Mouse (Mus musculus) neutrophil, adult 5-6 weeks (primary cell): ENCODE data around the gene Smtnl1. TPM values are rescaled to one million over a fixed set of nuclear protein-coding genes. Genes with fewer than 3 reads are reported as not detected.
"Not testable (repeated sequence)": the region's sequence is repeated elsewhere in the genome, so short reads cannot be mapped to it uniquely, and the experiment has no call there.

ENCODE experiments used
- ATAC-seq: fragments of 151-379, 151-347 bp; 2 replicates; pipeline ENCODE4 v1.8.0; 2017; ENCODE audit warnings: mild to moderate bottlenecking, moderate TSS enrichment; ENCODE audit not compliant: insufficient number of reproducible peaks, poor library complexity, low FRiP score, severe bottlenecking; ENCODE audit errors: extremely low read depth
- total RNA-seq: library from RNA; stranded (forward); fragments of 200-1000 nt; gene quantifications from 2 replicates; pipeline ENCODE4 v1.2.3, GENCODE M21; 2017

The Smtnl1 gene
- total RNA-seq, 1 experiment from 2014 or later, result not detected

- peak; percentile 23; the same call in 1 of the 2 replicates for ATAC-seq
Measured at GRCm38 (mm10) chr2:84838993-84839980, 16.8 kb upstream of the Smtnl1 start.

GRCm38 (mm10) chr2:84838593-84838949 lies 16.1 kb upstream of the Smtnl1 start, which contains the start of gene Slc43a1:
Gene Slc43a1, plus strand, starts transcription at chr2:84838850.
- no peak for ATAC-seq

DNA sequence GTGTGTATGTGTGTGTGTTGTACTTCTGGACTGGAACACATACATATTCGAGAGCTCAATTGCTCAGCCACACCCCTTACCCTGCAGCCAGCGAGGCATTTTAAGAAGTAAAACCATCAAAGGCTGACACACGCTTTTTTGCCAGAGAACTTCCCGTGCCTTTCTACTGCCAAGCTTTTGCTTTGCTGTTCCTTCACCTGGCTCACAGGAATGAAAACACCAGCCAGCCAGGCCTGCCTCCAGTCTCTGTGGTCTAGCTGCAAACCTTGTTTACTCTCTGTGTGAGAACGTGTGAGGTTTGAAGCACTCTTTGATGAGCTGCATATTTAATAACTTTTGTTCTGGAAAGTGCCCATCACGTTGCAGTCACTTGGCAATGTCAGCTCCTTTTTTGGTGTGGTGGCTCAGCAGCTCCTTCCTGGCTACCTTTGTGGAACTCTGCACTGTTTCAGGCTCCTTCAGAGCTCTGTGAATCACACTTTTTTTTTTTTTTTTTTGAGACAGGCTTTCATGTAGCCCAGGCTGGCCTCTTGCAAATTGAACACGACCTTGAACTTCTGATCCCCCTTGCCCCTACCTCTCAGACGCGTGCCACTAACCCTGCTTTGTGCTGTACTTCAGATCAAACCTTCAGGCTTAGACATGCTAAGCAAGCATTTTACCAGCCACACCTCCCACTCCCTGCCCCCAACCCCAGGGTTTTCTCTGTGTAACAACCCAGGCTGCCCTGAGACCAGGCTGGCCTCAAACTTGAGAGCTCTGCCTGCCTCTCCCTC lies 15.6 kb upstream of the Smtnl1 start:
- no peak for ATAC-seq

DNA sequence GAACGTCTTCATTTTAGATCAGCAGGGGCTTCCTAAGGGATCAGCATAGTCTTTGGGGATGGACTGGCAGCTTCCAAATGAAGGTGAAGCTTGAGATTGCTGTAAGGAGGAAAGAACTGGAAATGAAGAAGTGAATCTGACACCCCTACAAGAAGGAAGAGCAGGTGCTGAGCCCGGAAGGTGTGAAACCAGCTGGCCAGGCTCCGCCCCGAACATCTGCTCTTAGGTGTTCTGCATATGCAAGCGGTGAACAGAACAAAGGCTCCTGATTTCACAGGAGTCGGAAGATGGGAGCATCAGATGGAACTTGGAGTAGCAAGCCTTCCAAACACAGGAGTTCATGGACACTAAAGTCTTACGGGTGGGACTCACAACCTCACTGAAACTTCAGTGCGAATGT lies 14.7 kb upstream of the Smtnl1 start:
- ATAC-seq, result peak; percentile 75

DNA sequence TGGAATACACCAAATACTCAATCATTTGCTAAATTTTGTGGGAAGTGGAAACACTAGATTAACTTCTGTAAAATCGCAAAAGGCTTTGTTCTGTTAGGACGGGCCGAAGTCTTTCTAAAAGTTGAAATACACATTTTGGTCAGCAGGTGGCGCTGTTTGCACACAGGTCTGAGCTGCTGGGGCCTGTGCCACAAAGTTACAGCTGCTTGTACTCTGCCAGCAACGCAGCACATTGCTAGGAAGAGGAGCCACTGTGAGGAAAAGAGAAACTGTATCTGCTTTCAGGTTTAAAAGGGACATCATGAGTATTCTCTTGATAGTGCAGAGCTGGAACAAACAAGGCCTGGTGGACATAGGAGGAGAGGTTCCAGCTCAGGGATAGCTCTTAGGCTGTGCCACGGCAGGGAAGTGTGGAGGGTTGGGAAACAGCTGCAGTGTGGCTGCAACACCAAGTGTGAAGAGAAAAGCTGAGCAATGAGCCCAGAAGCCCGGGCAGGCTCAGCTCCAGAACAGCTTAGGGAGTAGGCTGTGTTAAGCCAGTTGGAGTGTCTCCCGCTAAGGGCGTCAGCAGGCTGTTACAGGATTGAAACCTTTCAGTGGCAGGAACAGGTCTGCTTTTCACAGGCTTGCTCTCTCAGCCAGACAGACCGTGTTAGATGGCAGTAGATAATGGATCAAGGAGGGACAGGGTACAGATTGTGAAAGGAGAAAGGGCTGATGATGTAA lies 9.4 kb upstream of the Smtnl1 start:
- peak; percentile 73 for ATAC-seq

DNA sequence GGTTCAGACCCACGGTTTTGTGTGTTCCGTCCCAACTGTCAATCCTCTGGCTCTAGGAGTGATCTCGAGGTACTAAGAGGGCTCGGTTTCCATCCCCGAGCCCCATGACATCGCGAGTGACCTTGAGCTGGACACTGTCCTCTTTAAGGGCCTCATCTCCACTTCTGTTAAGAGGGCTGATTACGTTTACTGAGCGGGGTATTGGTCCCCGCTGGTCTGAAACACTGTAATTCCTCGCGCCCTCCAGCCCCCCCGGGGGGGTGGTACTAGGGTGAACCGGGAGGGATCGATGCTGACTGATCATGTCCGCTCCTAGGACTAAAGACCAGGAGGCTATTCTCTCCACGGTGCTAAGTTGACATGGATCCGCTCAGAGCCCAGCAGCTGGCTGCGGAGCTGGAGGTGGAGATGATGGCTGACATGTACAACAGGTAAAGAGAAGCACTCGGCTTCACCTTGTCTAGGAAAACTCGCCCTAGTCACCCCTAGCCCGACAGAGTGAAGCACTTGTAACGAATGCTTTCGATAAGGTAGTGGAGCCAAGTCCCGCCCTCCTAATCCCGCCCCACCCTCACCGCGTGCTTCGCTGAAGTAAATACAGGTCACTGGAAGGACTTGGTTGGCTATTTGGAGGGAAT lies 5.0 kb upstream of the Smtnl1 start:
- ATAC-seq, result no peak

- peak; percentile 88 for ATAC-seq
Measured at GRCm38 (mm10) chr2:84826488-84827282, 4.2 kb upstream of the Smtnl1 start, which contains the start of gene Timm10. Gene Timm10, plus strand, starts transcription at chr2:84826997.

DNA sequence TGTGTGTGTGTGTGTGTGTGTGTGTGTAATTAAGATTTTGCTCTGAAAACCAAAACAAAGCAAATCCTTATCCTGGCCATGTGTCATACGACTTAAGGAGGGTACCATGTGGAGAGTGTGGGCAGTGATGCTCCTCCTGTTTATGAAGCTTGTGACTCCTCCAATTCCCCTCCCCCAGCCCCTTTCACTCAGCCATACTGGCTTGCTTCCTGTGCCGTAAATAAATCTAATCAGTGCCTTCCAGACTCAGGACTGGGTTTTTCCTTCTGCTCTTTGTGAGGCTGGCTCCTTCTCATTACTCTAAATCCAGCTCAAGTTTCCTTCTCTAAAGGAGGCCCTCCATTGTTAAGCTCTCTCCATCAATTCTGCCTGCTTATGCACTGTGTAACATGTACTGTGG lies 785 bp upstream of the Smtnl1 start:
- no peak for ATAC-seq

GRCm38 (mm10) chr2:84819861-84820260 lies 2.6 kb downstream of the Smtnl1 start:
- ATAC-seq, result no peak

- ATAC-seq, result no peak
Measured at GRCm38 (mm10) chr2:84812676-84813075, 9.8 kb downstream of the Smtnl1 start.

- ATAC-seq, result no peak
Measured at GRCm38 (mm10) chr2:84811880-84812279, 10.6 kb downstream of the Smtnl1 start.

- peak; percentile 87 for ATAC-seq
Measured at GRCm38 (mm10) chr2:84810886-84811577, 11.4 kb downstream of the Smtnl1 start.

- ATAC-seq, result no peak
Measured at GRCm38 (mm10) chr2:84810526-84810885, 11.9 kb downstream of the Smtnl1 start.

GRCm38 (mm10) chr2:84809330-84809729 lies 13.1 kb downstream of the Smtnl1 start:
- ATAC-seq, result no peak

GRCm38 (mm10) chr2:84806546-84806945 lies 15.9 kb downstream of the Smtnl1 start:
- ATAC-seq, result no peak

DNA sequence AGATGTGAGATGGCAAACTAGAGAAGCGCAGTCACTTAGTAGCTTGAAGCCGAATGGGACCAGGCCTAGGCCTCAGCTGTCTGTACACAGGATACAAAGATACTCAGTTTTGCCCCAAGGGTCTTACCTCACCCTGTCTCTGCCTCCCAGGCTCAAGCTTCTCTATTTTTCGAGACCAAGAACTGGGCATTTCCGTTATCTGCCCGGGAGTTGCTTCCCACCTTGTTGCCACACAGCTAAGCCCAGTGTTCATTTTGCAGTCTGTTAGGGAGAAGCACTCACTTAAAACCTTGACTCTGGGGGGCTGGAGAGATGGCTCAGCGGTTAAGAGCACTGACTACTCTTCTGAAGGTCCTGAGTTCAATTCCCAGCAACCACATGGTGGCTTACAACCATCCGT lies 18.5 kb downstream of the Smtnl1 start:
- ATAC-seq, result no peak

- ATAC-seq, result not testable (repeated sequence)
Measured at GRCm38 (mm10) chr2:84801223-84801622, 21.2 kb downstream of the Smtnl1 start.
